9 mouse cellular contexts compared by ENCODE assay signal in the genomic region with DNA sequence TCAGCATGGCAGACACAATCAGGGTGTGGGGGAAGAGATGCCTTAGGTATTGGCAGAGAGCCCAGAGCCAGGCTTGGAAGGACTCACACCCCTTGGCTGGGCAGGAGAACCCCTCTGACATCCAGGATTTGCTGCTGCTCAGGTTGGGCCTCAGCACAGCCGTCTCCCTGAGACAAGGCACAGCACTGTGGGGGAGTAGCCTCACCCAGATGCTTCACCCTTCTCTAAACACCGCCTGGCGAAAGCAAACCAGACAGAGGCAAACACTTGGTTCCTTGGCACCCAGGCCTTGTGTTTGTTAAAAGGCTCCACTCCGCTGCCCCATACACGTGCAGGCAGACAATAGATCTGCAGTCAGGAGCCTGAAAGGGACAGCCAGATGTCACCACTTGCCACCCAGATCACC. TPM values are rescaled to one million over a fixed set of nuclear protein-coding genes. Genes with fewer than 3 reads are reported as not detected.
DNase-seq lines count a peak whose midpoint lies in the region; ATAC-seq and TF ChIP-seq lines count a peak whose summit lies in the region.
"Had no signal": no experiment of that assay in that cellular context is flagged by ENCODE, and none has a peak within 500 bp of the region (broad histone marks: within the 10 kb centered on the region; RNA-seq: fewer than 3 reads in every experiment).

No protein-coding gene starts in this region.

- ATAC-seq in limb, embryonic 15.5 days (ENCODE audit: insufficient number of reproducible peaks, low FRiP score, low TSS enrichment, low read depth), result 0 out of 2 replicates have a peak, but pooled peaks have one; percentile 26
- ATAC-seq in neural tube, embryonic 14.5 days (ENCODE audit: low read depth), result peak; percentile 24; the same call in 1 of the 2 replicates
- ATAC-seq in activated CD4-positive, CD25-positive, alpha-beta regulatory T cell, adult 4 months, result no peak

- no peaks in the 10 kb centered on the region for H3K9me3 ChIP-seq in hindbrain, embryonic 10.5 days
- H3K9me3 ChIP-seq in limb, embryonic 15.5 days, result no peaks in the 10 kb centered on the region
- H3K9me3 ChIP-seq in neural tube, embryonic 14.5 days (ENCODE audit: control insufficient read depth, low read length), result no peaks in the 10 kb centered on the region

- WGBS in cerebellum, adult 2 months, result 69% methylated on average over 5 of the region's 5 CpGs
- 38% methylated on average over 5 of the region's 5 CpGs for WGBS in hindbrain, embryonic 10.5 days
- 31% methylated on average over 5 of the region's 5 CpGs for WGBS in limb, embryonic 15.5 days
- 12% methylated on average over 5 of the region's 5 CpGs for WGBS in neural tube, embryonic 14.5 days
- 79% methylated on average over 5 of the region's 5 CpGs for WGBS in thymus, adult 2 months

- peak overlapping the region; percentile 95 for H3K4me2 ChIP-seq in limb, embryonic 15.5 days
- H3K4me2 ChIP-seq in neural tube, embryonic 14.5 days (ENCODE audit: low read depth, low read length), result peak overlapping the region; percentile 75

- TF ChIP-seq POLR2A in cerebellum, adult 2 months (IDR thresholded peaks at IDR 0.05; ENCODE audit: borderline replicate concordance, insufficient read depth, low read length), result no peak
- no peak for TF ChIP-seq POLR2A in brain, embryonic 14.5 days (IDR thresholded peaks at IDR 0.05; ENCODE audit: borderline replicate concordance, extremely low read depth, insufficient read depth, insufficient read length, poor library complexity, severe bottlenecking)
- no peak for TF ChIP-seq POLR2A in thymus, adult 2 months (IDR thresholded peaks at IDR 0.05; ENCODE audit: control insufficient read depth, extremely low read depth, insufficient read depth, low read length, poor library complexity)

- H3K36me3 ChIP-seq in hindbrain, embryonic 10.5 days, result peaks cover 4% of the 10 kb centered on the region; the same call in 1 of the 2 replicates
- H3K36me3 ChIP-seq in limb, embryonic 15.5 days, result peaks cover 5% of the 10 kb centered on the region; the same call in 1 of the 2 replicates
- no peaks in the 10 kb centered on the region for H3K36me3 ChIP-seq in neural tube, embryonic 14.5 days (ENCODE audit: control insufficient read depth, insufficient read depth, low read length)
- H3K36me3 ChIP-seq in thymus, adult 2 months (ENCODE audit: control insufficient read depth, insufficient read depth, low read length), result no peaks in the 10 kb centered on the region

- H3K27me3 ChIP-seq in cerebellum, adult 2 months (ENCODE audit: control insufficient read depth, insufficient read depth, low read length), result no peaks in the 10 kb centered on the region
- peaks cover 46% of the 10 kb centered on the region for H3K27me3 ChIP-seq in hindbrain, embryonic 10.5 days (ENCODE audit: insufficient read depth, poor library complexity, severe bottlenecking)
- no peaks in the 10 kb centered on the region for H3K27me3 ChIP-seq in limb, embryonic 15.5 days
- H3K27me3 ChIP-seq in neural tube, embryonic 14.5 days (ENCODE audit: control insufficient read depth, insufficient read depth, low read length), result no peaks in the 10 kb centered on the region
- no peaks in the 10 kb centered on the region for H3K27me3 ChIP-seq in thymus, adult 2 months (ENCODE audit: control insufficient read depth, insufficient read depth, low read length)

- no peak overlapping the region for H3K27ac ChIP-seq in cerebellum, adult 2 months (ENCODE audit: insufficient read depth, low read length)
- H3K27ac ChIP-seq in hindbrain, embryonic 10.5 days, result peak overlapping the region; percentile 88
- H3K27ac ChIP-seq in limb, embryonic 15.5 days, result peak overlapping the region; percentile 92
- H3K27ac ChIP-seq in neural tube, embryonic 14.5 days (ENCODE audit: low read depth, low read length), result peak overlapping the region; percentile 62
- no peak overlapping the region for H3K27ac ChIP-seq in thymus, adult 2 months (ENCODE audit: control insufficient read depth, insufficient read depth, low read length)

- H3K9ac ChIP-seq in limb, embryonic 15.5 days, result peak overlapping the region; percentile 10; the same call in 1 of the 2 replicates
- H3K9ac ChIP-seq in neural tube, embryonic 14.5 days (replicated peaks; ENCODE audit: low read depth, low read length), result peak overlapping the region; percentile 85

- peak; percentile 50 to 66 for DNase-seq in cerebellum, postnatal 14 days
- DNase-seq in cerebellum, adult 2 months, result no peak
- peak; percentile 79 for DNase-seq in brain, embryonic 14.5 days (ENCODE audit: low read depth)
- DNase-seq in hindbrain, embryonic 10.5 days (ENCODE audit: low spot score), result peak; percentile 8
- DNase-seq in thymus, adult 2 months, result no peak

- no peak for TF ChIP-seq CTCF in cerebellum, adult 2 months (IDR thresholded peaks at IDR 0.05; ENCODE audit: borderline replicate concordance, insufficient read depth, low read depth, low read length)
- no peak for TF ChIP-seq CTCF in brain, embryonic 14.5 days (IDR thresholded peaks at IDR 0.05; ENCODE audit: borderline replicate concordance, extremely low read depth, insufficient read depth, insufficient read length)
- TF ChIP-seq CTCF in thymus, adult 2 months (IDR thresholded peaks at IDR 0.05; ENCODE audit: borderline replicate concordance, control insufficient read depth, extremely low read depth, insufficient read depth, low read length, poor library complexity), result no peak

- no peaks in the 10 kb centered on the region for H3K4me1 ChIP-seq in cerebellum, adult 2 months (ENCODE audit: control insufficient read depth, insufficient read depth, low read length)
- H3K4me1 ChIP-seq in hindbrain, embryonic 10.5 days (replicated peaks), result peaks cover 31% of the 10 kb centered on the region
- peaks cover 34% of the 10 kb centered on the region for H3K4me1 ChIP-seq in limb, embryonic 15.5 days
- H3K4me1 ChIP-seq in neural tube, embryonic 14.5 days (ENCODE audit: control insufficient read depth, insufficient read depth, low read length), result peaks cover 23% of the 10 kb centered on the region
- peaks cover 16% of the 10 kb centered on the region for H3K4me1 ChIP-seq in thymus, adult 2 months (replicated peaks; ENCODE audit: control insufficient read depth, insufficient read depth, low read length)

- no peak overlapping the region for H3K4me3 ChIP-seq in cerebellum, adult 2 months (replicated peaks; ENCODE audit: insufficient read depth, low read depth, low read length)
- H3K4me3 ChIP-seq in hindbrain, embryonic 10.5 days, result peak overlapping the region; percentile 61
- H3K4me3 ChIP-seq in limb, embryonic 15.5 days, result peak overlapping the region; percentile 79
- H3K4me3 ChIP-seq in neural tube, embryonic 14.5 days (ENCODE audit: low read depth, low read length), result peak overlapping the region; percentile 49
- H3K4me3 ChIP-seq in thymus, adult 2 months (ENCODE audit: control insufficient read depth, insufficient read depth, low read length), result no peak overlapping the region

RNA-seq across cellular contexts. Expression of a gene that starts 18.2 kb away (rescaled TPM):
- polyA plus RNA-seq in cerebellum, adult 2 months (2012; rRNA removed), result 32.4 and 35.6 TPM in 2 replicates
- polyA plus RNA-seq in brain, embryonic 14.5 days (2012; rRNA removed), result 52.0 and 59.1 TPM in 2 replicates
- 15.8 and 20.8 TPM in 2 replicates for polyA plus RNA-seq in hindbrain, embryonic 10.5 days (2016; fragmentation: Nextera tagmentation; extraction: Ambion mirVana)
- polyA plus RNA-seq in limb, embryonic 15.5 days (2015; fragmentation: Nextera tagmentation; extraction: Ambion mirVana), result 63.2 and 66.8 TPM in 2 replicates
- 33.3 and 35.5 TPM in 2 replicates for polyA plus RNA-seq in neural tube, embryonic 14.5 days (2014; fragmentation: Nextera tagmentation; extraction: Ambion mirVana)
- 10 to 100 TPM; 18.3 to 29.2 TPM for polyA plus RNA-seq in activated CD4-positive, CD25-positive, alpha-beta regulatory T cell, adult 4 months (2017; shearing (Covaris generic))
- 16.6 and 20.6 TPM in 2 replicates for polyA plus RNA-seq in thymus, adult 2 months (2012; rRNA removed)

RNA-seq across cellular contexts. Expression of a gene that starts 28.2 kb away (rescaled TPM):
- polyA plus RNA-seq in cerebellum, adult 2 months (2012; rRNA removed), result not detected in 2 replicates
- not detected in 2 replicates for polyA plus RNA-seq in brain, embryonic 14.5 days (2012; rRNA removed)
- polyA plus RNA-seq in hindbrain, embryonic 10.5 days (2016; fragmentation: Nextera tagmentation; extraction: Ambion mirVana), result not detected in 2 replicates
- not detected in 2 replicates for polyA plus RNA-seq in limb, embryonic 15.5 days (2015; fragmentation: Nextera tagmentation; extraction: Ambion mirVana)
- polyA plus RNA-seq in neural tube, embryonic 14.5 days (2014; fragmentation: Nextera tagmentation; extraction: Ambion mirVana), result not detected in 2 replicates
- not detected for polyA plus RNA-seq in activated CD4-positive, CD25-positive, alpha-beta regulatory T cell, adult 4 months (2017; shearing (Covaris generic))
- polyA plus RNA-seq in thymus, adult 2 months (2012; rRNA removed), result 2.0 and 2.2 TPM in 2 replicates
- polyA plus RNA-seq: liver, adult 2 months had no signal

RNA-seq across cellular contexts. Expression of a gene that starts 45.7 kb away (rescaled TPM):
- polyA plus RNA-seq in cerebellum, adult 2 months (2012; rRNA removed), result 4.0 and 4.4 TPM in 2 replicates
- polyA plus RNA-seq in brain, embryonic 14.5 days (2012; rRNA removed), result 6.4 and 10.5 TPM in 2 replicates
- polyA plus RNA-seq in hindbrain, embryonic 10.5 days (2016; fragmentation: Nextera tagmentation; extraction: Ambion mirVana), result 2.2 and 2.7 TPM in 2 replicates
- 1.6 and 2.1 TPM in 2 replicates for polyA plus RNA-seq in limb, embryonic 15.5 days (2015; fragmentation: Nextera tagmentation; extraction: Ambion mirVana)
- 7.4 and 8.4 TPM in 2 replicates for polyA plus RNA-seq in neural tube, embryonic 14.5 days (2014; fragmentation: Nextera tagmentation; extraction: Ambion mirVana)
- 1 to 10 TPM; 4.8 to 4.9 TPM for polyA plus RNA-seq in activated CD4-positive, CD25-positive, alpha-beta regulatory T cell, adult 4 months (2017; shearing (Covaris generic))
- 9.8 and 11.3 TPM in 2 replicates for polyA plus RNA-seq in thymus, adult 2 months (2012; rRNA removed)

RNA-seq across cellular contexts. Expression of a gene that starts 52.9 kb away (rescaled TPM):
- polyA plus RNA-seq in cerebellum, adult 2 months (2012; rRNA removed), result 1.5 and 3.1 TPM in 2 replicates
- 1.5 and 2.3 TPM in 2 replicates for polyA plus RNA-seq in brain, embryonic 14.5 days (2012; rRNA removed)
- 0.30 and 0.50 TPM in 2 replicates for polyA plus RNA-seq in hindbrain, embryonic 10.5 days (2016; fragmentation: Nextera tagmentation; extraction: Ambion mirVana)
- 5.0 and 7.3 TPM in 2 replicates for polyA plus RNA-seq in limb, embryonic 15.5 days (2015; fragmentation: Nextera tagmentation; extraction: Ambion mirVana)
- polyA plus RNA-seq in neural tube, embryonic 14.5 days (2014; fragmentation: Nextera tagmentation; extraction: Ambion mirVana), result 0.98 and 1.3 TPM in 2 replicates
- 1 to 10 TPM; 2.1 to 3.3 TPM for polyA plus RNA-seq in activated CD4-positive, CD25-positive, alpha-beta regulatory T cell, adult 4 months (2017; shearing (Covaris generic))
- 3.5 and 4.8 TPM in 2 replicates for polyA plus RNA-seq in thymus, adult 2 months (2012; rRNA removed)

Comparison
In these comparisons a context has a peak if more than half of its experiments do, and no peak if none do; other contexts are left out.
1. DNase-seq: peak in cerebellum, postnatal 14 days (2 of 2), brain, embryonic 14.5 days (single experiment) and hindbrain, embryonic 10.5 days (single experiment); none in cerebellum, adult 2 months (0 of 2) and thymus, adult 2 months (single experiment).
2. H3K27ac ChIP-seq: peak in hindbrain, embryonic 10.5 days (single experiment), limb, embryonic 15.5 days (single experiment) and neural tube, embryonic 14.5 days (single experiment); none in cerebellum, adult 2 months (single experiment) and thymus, adult 2 months (single experiment).
3. H3K4me3 ChIP-seq: peak in hindbrain, embryonic 10.5 days (single experiment), limb, embryonic 15.5 days (single experiment) and neural tube, embryonic 14.5 days (single experiment); none in cerebellum, adult 2 months (single experiment) and thymus, adult 2 months (single experiment).